Mouse (Mus musculus) kidney, adult 18-20 months (tissue): ENCODE measurements around the gene Agap3.
A peak's percentile ranks its signal among the peaks of the same experiment; 100 is the strongest.

Source experiments
- DNase-seq: peaks from one replicate; pipeline ENCODE4 v3.0.0; 2021

Agap3 gene

DNA sequence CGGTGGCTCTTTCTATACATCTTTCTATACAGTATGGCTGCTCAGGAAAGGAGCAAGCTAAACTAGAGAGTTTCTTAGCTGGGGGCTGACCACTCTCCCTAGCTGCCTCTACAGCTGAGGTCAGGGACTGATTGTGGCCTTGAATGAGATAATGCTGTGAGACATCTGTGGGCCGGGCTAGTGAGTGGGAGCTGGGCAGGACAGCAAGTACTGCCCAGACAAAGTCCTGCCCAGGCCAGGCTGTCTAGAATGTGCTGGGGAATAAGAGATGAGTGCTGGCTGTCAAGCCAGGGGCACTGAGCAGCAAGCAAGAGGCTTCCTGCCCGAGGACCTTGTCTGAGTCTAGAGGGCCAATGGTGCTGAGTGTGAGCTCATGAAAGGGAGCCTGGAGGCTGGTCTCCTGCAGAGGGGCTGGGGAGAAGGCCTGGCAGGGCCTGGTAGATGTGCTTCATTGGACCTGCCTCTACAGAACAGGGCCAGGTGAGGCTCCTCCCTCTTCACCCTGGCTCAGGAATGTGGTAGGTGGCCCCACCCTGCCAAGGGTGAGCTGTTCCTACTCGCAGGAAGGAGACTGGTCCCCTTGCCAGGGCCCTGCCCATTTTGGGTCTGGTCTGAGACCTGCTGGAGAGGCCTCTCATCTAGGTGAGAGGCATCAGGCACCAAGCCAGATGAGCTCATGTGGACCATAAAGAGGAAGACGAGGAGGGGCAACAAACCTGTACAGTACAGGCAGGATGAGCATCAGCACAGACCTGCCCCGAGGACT lies 23.7 kb downstream of the Agap3 start:
- peak; percentile 55 for DNase-seq

DNA sequence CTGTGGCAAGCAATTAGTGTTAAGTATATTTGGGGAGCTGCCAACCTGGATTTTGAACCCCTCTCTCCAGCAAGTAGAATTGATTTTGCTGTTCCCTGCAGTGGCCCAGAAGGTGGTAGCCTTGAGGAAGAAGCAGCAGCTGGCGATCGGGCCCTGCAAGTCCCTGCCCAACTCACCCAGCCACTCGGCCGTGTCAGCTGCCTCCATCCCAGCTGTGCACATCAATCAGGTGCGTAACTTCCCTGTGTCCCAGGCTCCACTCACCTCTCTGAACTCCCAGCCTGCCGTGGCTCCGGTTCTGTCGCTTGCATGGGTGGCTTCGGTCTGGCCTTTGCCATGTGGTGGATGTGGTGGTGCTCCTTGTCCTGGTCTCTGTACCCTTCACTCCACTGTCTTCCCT lies 25.9 kb downstream of the Agap3 start:
- no peak for DNase-seq

DNA sequence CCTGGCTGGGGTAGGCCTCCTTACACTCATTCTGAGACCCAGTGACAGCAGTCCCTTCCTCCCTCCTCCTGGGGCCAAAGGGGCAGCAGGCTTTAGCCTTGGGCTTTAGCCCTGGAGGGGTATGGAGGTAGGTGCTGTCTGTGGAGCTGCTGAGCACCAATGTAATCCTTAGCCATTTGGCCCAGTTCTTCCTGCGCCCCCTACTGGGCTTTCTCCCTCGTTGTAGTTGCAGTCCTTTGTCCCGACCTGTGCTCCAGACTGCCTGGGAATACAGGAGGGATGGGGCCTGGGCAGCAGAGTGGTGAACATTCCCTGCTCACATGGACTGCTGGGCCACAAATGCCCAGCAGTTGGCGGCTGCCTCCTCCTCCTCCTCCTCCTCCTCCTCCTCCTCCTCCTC lies 29.7 kb downstream of the Agap3 start:
- DNase-seq: peak; percentile 83

DNA sequence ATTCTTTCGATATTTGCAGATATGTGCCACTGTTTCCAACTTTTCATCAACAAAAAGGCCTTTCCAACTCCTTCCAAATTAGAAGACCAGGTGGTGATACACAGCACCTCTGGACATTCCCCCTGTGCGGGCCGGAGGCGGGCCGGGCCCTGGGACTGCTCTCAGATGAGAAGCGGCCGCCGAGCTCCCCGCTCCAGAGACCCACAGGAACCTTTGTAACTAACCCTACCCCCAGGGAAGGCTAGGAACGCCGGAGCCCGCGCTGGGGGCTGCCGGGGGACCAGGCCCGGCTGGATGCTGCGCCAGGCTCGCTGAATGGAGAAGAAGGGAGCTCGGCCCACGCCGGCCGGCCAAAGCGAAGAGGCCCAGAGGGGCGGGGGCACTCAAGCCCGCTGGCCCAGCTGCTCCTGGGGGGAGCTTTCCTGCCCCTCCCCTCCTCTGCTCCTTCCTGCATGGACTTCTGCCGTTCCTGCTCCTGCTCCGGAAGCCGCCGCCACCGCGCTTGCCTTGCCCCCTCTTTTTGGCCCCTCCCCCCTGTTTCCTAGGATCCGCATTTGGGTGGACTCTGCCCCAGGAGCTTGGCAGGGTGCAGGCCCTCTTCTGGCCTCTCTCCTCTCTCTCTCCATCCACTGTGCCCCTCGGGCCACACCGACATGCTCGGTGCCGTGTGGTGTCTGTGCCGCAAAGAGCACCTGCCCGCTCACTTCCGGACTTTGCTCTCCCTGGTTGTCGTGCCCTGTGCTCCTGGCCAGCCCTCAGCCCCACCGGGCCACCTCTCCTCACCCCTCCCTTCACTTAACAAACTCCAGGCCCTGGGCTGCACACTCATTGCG lies 30.5 kb downstream of the Agap3 start:
- peak; percentile 77 for DNase-seq

DNA sequence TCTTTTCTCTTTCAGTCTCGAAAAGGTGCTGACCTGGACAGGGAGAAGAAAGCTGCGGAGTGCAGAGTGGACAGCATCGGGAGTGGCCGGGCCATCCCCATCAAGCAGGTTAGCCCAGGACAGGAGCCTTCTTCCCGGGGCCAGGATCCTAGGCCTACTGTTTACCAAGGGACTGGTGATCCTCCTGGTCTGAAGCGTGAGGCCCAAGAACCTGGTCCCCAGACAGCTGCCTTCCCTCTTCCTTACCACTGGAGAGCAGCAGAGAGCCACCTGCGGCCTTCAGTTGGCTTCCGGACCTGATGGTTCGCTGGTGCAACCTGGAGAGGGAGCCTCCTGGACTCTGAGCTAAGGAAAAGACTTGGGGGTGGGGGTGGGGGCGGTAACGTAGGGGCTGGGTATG lies 31.3 kb downstream of the Agap3 start:
- peak; percentile 81 for DNase-seq

DNA sequence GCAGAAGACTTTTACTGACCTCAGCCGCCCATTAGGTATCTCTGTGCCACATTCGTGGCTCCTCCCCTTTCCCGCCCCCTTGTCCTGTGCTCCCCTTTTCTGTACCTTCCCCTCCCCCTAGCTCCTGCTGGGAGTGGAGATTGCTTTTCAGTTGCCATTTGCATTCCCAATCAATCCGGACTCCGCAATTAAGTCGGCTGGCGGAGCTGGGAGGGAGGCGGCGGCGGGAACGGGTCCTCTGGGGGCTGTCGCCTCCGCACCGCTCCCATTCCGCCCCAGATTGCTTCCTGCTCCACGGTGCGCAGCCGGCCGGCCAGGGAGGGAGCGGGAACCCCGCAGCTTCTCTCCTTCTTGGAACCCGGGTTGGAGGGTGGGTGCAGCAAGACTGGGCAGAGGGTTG lies 33.0 kb downstream of the Agap3 start:
- DNase-seq: peak; percentile 29

DNA sequence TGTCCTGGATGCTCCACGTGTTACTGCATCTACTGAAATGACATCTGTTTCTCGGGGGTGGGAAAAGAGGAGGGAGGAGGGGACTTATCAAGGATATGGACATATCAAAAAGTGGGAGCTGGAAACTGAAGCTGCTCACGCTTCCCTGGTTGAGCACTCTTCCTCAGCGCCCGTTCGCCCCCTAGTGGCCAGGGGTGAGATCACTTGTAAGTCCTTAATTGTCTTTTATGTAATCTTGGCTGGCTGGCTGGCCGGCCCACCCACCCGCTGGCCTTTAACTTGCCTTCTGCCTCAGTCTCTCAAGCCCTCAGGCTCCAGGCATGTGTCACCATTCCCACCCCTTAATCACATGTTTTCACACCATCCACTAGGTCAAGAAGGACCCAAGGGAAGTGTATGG lies 34.1 kb downstream of the Agap3 start:
- peak; percentile 89 for DNase-seq

DNA sequence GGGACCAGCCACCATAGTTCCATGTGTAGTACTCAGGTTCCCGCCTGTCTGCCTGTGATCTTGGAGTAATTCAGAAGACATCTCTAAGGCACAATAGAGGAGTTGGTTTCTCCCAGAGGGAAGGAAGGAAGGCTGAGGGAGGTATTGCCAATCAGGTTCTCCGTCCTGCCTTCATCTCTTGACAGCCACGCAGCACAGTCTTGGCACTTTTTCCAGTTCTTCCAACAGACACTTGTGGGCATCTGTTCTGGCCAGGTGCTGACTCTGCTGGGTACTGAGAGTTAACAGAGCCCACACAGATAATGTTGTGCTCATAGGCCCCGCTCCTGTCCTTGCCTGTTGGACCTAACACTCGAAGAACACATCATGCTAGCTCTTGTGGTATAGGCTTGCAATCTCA lies 34.8 kb downstream of the Agap3 start:
- DNase-seq: no peak

DNA sequence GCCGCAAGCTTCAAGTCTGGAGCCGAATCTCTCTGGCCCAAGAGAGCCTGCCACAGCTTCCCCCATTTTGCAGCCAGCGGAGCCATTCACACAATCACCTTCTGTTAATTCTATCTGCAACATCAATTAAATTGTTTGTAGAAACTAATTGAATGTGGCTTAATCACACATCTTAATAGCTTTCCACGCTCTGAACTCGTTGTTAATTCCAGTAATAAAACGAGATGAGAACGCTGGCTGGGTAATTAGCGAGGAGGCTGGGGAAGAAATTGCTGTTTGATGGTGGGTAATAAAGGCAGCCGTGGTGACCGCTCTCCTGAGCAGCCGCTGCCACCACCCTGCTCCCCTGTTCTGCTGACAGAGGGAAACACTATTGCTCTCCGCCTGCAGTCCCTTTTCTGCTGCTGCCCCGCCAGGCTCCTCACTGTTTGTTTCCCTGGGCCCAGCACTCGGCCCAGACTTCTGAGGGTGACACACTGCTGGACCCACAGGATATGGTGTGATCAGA lies 38.5 kb downstream of the Agap3 start:
- no peak for DNase-seq

DNA sequence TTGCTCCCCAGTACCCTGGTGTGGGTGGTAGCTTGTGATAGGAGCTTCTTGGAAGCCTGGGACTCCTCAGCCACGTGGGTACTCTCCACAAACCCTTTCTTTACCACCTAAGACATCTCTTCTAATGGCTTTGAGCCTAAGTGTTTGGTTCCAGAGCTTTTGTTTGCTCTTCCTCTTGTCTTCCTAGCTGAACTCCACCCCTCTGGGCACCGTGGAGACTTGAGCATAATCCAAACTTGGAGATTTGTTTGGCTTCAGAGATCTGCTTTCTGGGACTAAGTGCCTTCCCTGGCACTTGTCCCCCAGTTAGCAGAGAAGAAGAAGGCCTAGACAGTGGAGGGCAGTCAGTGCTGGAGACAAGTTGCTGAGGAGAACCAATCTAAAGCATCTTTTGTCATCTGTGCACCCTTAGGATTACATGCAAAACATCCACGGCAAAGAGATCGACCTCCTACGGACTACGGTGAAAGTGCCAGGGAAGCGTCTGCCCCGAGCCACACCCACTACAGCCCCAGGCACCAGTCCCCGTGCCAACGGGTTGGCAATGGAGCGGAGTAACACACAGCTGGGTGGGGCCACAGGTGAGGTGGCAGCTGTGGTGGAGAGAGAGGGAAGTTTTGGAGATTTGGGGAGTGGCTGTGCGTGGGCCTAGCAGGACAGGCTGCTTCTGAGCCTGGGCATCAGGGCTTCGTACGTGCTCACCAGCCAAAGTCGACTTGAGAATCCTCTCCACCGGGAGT lies 40.7 kb downstream of the Agap3 start:
- no peak for DNase-seq

DNA sequence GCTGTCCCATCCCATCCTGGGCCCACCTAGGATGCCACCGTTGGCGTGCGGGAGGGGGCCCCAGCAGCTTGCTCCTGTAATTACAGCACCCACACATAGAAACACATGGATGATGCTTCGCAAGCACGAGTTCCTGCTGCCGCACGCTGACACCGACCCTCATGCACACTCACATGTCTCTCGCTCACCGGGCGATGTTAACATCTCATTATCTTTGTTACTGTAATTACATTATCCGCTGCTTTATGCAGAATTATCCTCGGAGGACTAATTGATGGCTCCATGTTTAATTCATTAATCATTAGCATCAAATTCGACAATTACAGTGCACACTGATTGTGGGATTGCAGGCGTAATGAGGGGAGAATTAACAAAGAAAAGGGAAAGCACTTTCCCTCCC lies 43.0 kb downstream of the Agap3 start:
- DNase-seq: no peak

DNA sequence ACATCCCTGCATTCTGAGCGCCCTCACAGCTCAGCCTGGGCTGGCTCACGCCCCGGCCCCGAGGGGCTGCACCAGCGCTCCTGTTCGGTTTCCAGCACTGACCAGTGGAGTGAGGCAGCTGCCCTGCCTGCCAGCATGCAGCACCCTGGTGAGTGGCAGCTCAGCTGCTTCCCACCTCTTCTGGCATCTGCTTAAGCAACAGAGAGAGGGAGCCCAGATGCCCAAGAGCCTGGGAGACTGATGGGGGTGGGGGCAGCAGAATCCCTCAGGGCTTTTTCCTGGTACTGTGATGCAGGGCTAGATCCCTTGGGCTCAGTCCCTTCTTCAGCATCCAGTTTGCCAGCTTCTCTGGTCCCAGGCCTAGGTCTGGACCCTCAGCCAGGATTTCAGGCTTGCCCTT lies 44.8 kb downstream of the Agap3 start:
- DNase-seq: no peak

DNA sequence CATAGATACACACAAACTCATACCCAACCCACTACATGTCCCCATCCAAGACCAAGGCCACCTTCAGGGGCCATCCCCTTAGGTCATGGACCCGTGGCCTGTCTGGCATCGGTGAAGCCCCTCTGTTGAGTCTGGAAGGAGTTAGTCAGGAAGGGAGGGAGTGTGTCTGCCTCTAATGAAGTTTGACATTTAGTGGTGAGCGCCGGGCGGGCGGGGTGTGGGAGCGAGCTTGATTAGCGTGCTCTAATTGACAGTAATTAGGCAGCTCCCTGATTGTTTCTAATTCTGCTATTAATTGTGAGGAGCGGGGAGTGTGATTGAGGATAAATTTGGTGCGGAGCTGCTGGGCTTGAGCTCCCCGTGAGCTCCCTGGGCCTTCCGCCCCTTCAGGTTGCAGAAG lies 45.5 kb downstream of the Agap3 start:
- DNase-seq: no peak

DNA sequence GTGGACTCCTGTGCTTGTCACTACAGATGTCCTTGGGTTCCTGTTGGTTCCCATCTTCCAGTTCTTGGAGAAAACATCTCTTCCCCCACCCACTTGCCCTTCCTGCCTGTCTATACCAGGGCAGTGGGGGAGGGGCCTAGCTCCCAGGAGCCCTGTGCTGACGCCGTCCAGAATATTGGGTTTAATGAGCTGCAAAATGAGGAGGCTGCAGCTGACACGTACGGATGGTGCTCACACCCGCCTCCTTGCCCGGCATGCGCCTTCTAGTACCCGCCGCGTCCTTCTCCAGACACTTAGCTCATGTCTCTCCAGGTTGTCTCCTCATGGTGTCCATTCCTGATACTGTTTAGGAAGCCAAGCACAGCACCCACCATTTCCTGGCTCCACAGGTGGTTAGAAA lies 47.1 kb downstream of the Agap3 start:
- no peak for DNase-seq

DNA sequence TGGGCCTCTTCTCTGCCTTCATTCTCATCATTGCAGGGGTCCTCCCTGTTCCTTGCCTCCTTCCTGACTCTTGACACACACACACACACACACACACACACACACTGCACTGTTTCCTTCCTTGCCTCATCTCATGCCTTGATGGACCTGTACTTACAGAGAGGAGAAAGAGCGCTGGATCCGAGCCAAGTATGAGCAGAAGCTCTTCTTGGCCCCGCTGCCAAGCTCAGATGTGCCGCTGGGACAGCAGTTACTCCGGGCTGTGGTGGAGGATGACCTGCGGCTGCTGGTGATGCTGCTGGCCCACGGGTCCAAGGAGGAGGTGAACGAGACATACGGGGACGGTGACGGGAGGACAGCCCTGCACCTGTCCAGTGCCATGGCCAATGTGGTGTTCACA lies 48.9 kb downstream of the Agap3 start:
- peak; percentile 15 for DNase-seq

DNA sequence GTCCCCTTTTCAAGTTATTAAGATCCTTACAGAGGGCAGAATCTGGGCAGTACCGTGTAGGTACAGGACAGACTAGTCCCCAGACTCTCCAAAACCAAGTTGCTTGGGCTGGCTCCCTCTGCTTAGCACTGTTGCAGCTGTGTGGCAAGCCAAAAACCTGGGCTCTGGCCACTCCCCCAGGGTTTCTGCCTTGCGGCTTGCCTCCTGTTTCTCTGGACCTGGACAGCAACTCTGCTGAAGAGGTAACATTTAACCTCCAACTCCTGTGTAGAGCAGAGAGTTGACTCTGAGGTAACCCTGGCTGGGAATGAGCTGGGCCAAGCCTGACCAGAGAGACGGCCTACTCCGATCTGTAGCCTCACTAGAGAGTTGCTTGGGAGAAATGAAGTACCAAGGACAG lies 50.8 kb downstream of the Agap3 start:
- peak; percentile 63 for DNase-seq

DNA sequence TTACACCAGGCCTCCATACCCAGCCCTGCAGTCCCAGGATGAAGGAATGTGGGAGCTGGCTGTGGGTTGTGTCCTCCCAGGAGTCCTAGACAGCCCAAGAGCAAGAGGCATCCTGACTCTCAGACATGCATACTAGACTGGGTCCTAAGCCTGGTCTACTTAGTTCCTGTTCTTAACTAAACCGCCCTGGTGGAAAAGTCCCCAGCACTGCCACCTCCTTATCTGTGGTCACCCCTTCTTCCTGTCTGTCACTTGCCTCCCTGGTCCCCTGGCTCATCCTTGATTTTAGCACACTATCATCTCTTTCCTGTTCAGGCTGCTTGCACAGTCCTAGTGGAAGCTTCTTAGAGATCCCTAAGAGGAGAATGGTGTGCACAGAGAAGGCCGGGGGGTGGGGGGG lies 53.5 kb downstream of the Agap3 start:
- no peak for DNase-seq

DNA sequence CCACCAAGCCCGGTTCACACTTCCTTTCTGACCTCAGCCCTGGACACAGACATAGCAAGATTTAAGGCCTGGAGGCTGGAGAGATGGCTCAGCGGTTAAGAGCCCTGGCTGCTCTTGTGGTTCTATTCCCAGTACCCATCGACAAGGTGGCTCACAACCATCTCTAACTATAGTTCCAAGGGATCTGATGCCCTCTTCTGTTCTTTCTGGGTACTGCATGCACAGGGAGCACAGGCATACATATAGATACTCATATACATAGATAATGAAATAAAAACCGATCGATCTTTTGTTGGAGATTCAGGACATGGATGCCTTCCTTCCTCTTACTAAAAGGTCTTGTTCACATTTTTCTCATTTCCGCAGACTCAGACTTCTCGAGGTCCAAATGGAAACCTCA lies 56.4 kb downstream of the Agap3 start:
- DNase-seq: no peak

DNA sequence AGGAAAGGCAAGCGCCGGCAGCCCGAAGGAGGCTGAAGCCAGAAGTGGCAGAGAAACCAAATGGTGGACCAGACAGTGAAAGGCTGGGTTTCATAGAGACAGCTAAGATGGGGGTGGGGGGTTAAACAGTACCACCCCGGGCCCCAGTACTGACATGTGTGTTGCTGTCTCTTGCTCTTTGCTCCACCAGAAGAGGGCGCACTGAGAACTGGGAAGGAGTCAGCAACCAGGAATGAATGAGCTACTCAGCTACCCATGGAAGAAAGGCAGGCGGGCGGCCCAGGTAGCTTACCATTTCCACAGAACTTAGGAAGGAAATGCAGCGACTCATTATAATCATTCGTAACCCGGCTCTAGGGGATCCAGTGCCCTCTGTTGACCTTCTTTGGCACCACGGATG lies 58.7 kb downstream of the Agap3 start:
- peak; percentile 59 for DNase-seq

DNA sequence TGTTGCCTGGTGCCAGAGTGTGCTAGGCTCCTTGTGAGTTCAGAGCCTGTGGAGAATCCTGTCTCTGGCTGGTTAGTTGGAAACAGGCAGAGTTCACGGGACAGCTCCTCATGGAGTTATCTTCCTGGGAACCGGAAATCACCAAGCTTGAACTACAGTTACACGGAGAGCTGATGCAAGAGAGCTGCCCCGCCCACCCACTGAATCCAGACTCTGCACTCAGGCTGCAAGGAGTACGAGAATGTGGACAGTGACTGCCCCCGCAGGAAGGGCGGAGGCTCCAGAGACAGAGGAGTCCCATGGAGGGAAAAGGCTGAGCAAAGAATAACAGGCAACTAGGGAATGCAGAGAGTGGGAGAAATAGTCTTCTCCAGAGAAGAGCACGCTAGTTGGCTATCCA lies 60.3 kb downstream of the Agap3 start:
- peak; percentile 17 for DNase-seq

DNA sequence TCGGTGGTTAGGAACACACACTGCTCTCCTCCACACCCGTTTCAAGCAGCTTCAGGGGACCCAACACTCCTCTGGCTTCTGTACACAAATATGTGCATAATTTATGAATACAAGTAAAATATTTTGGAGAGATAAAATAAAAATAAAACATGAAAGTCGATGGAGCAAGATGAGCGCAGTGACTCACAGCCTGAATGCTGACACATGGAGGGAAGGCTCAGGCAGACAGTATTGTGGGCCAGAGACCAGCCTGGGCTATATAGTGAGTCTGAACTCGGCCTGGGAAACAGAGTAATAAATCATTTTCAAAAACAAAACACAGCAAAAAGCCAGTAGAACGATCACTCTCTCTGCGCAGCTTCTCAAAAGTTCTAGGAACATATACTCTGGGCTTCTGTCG lies 69.4 kb downstream of the Agap3 start:
- DNase-seq: no peak

DNA sequence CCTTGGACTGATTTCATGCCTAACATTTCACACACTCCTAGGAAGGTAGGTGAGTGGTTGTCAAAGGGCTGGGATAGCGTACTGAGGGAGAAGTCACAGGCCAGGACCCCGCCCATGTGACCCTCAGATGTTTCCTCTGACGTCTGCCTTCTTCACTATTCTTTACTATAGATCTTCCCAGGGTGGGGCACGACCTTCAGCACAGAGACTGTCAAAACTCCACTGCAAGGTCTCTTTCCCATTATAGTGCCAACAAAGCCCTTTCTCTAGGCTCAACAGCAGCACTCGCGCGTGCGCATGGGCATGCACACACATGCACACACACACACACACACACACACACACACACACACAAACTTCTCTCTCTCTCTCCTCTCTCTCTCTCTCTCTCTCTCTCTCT lies 71.8 kb downstream of the Agap3 start:
- DNase-seq: no peak

DNA sequence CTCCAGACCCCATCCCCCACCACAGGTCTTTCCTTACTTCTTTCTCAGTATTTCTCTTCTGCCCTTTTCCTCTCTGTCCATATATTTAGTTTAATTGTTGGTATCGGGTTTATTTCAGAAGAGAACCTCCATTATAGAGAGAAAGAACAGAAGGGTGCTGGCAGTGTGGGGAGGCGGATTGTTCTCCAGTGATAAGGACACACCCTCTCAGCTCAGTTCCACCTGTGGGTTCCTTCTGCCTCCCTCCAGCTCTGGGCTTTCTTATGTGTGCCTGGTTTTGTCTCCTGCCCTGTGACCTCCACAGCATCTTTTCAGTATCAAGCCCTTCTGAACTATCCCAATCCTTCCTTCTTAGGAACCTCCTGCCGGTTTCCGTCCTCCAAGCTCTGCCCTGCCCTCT lies 72.5 kb downstream of the Agap3 start:
- DNase-seq: no peak
